Mouse (Mus musculus) left cerebral cortex, postnatal 10 days (tissue): ENCODE measurements at regions not wholly inside any gene's neighbourhood (a gene's known extent, or its start where the extent isn't known, plus 50 kb on each side); places are given as distances from the start of the nearest gene placed in this dataset.

Source experiments
- DNase-seq, 2 experiments: peaks; one replicate each; pipeline ENCODE4 v3.0.0; 2021 to 2022; ENCODE audit warnings: low spot score in 2 of 2, mixed read lengths in 1 of 2; ENCODE audit errors: extremely low spot score in 1 of 2
- intact Hi-C: fragments of 180-260 bp; cut with DNase I; formaldehyde crosslinking; loops from one replicate; pipeline ENCODE4 v1.15.1; 2025

DNA sequence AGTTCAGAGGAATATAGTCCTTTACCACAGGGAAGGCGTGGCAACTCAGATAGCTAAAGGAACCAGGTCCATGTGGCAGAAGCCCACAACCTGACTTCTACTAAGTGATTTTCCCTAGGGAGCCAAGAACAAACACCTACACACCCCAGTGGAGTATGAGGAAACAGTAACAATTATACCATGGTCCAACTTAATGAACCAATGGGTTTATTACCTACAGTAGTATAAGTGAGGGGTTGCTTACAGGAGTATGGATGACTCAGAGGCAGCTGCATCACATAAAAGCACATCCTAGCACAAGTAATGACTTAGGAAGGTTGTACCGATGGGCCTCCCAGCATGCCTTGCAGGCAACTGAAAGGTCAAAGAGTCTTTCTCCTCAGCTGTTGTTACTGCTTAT, 98.7 kb upstream of the Cul1 start:
- intact Hi-C loops = no loop called here
- DNase-seq = no peak

DNA sequence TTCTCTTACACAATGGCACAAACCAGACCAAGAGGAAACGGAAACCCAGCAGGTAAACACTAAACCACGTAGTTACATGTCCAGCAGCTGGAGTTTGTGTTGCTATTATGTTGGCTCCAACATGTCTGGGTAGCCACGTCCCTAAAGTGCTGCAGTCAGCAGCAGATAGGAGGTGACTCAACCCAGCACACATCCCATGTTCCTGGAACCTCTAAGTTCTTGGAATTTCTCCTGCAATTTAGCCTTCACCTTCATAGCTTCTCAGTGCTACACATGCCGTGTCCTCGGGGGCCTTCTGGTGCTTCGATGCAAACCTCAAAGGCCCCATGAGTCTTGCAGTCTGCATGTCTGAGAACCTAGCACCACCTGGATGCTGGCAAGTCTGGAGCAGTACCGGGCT, 97.7 kb upstream of the Cul1 start:
- no peak for DNase-seq
- intact Hi-C loops = no loop called here

DNA sequence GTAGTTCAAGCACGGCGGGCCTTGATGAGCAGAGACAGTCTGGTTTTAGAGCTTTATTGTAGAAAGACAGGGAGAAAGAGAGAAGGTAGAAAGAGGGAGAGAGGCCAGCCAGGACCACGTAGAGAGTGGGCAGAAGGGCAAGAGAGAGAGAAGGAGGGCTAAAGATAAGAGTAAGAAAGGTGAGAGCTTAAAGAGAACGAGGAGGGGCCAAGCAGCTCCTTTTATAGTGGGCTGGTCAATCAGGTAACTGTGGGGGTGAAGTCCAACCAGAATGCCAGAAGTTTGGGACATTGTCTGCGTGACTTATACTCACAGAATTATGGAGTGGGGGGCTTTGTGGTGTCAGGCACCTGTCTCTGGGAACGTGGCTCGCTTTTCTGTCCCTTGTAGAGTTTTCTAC, 96.7 kb upstream of the Cul1 start:
- no peak for DNase-seq
- intact Hi-C loops = no loop called here

DNA sequence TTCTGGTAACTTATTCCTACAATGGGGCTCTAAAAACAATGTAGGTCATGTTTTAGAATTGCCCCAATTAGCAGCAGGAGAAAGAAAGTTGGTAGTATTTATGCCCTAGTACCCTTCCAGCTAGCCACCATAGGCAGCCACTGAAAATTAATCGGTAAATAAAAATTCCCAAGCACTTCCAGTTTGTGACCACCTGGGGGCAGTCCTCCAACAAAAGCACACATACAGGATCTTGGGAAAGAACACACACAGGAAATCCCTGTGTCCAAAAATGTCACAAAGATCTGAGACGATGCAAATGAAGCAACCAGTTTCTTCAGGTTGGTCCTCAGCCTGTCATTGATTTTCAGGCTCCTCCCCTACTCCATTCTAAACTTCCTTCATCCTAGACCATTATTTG, 94.5 kb upstream of the Cul1 start:
- no peak for DNase-seq
- intact Hi-C loops = no loop called here

DNA sequence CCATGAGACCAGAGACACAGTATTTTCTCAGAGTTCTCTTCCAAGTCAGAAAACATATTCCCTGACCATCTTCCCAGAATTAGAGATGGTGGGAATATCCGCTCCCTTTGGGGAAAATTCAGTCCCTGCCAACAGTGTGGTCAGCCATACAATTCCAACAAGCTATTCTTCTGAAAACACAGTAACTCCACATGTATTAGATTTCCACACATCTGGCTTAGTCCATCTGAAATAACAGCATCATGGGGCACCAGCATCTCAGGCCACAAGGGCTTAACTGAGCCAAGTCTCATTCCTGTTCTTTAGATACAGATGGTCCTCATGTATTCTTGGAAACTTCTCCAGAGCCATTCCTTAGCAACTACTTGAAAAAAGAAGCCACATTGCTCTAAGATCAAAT, 89.2 kb upstream of the Cul1 start:
- intact Hi-C loops = no loop called here
- DNase-seq = no peak

DNA sequence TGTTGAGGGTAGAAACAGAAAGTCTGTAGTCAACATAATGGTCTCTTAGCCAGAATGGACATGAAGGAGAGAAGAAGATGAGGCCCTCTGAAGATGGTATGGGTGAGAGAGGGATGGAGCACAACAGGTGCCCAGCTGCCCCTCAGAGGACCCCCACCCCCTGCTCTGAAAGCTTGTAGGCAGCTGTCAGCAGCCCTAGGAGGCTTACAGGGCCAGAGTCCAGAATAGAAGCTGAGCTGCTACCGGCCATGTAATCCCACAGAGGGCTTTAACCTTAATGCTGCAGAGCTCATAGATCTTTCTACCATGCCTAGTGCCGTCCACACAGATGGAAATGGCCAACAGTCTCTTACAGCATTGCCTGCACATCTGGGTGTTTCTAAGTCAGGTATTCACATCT, 88.6 kb upstream of the Cul1 start:
- no peak for DNase-seq
- intact Hi-C loops = no loop called here

DNA sequence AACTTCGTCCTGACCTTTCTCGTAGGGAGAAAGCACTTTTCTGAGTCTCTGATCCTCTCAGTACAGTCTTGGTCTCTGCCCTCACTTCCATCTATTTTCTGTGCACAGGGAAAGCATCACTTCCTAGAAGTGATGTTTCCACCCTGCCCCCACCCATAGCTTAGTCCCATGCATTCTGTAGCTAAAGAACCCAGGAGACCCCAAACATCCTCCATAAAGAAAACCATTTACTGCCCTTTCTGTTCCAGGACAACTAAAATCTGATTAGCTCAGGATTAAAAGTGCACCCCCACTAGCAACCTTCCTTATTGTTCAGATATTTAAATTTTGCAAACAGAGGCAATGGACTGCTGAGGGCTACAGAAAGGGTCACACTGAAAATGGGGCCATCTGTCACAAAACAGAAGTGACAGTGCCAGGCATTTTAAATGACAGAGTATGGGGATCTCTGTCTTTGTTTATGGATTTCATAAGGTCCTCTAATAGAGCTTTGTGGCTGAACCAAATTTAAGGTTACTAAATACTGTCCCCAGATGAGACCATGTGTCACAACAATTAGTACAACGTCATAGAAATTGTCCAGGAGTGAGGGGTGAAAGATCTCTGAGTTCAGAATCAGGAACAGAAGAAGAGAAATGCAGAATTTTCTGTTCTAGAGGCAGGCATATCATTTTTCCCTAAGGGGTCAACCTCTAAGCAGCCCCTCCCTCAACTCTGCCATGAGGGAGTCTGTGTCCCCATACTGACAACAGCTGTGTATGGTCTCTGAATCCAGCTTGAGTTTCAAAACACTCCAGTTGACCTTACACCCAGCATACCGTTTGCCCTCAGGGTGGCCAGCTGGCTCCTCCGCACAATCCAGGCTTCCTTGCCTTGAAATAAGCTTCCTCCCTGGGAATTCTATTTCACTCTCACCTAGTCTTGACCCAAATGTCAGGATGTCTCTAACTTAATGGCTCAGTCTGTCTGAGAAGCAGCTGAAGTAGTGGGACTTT, 87.2 kb upstream of the Cul1 start:
- intact Hi-C loops = no loop called here
- DNase-seq = no peak

DNA sequence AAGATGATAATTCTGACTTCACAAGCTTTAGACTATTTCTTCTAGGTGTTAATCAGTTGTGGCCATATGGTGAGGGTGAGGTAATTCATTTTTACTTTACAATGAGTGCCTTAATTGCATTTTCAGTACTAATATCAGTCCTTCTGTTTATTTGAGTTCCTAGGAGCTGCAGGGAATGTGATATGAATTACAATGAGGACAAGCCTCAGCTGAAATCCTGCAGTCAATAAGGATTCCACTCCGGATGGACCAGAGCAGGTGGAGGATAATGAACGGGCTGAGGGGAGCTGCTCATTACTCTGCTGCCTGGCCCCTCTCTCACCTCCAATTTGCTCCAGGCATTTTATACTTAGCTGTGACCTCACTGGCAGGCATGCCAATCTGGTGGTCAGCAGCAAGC, 85.7 kb upstream of the Cul1 start:
- DNase-seq = no peak
- intact Hi-C loops = no loop called here

DNA sequence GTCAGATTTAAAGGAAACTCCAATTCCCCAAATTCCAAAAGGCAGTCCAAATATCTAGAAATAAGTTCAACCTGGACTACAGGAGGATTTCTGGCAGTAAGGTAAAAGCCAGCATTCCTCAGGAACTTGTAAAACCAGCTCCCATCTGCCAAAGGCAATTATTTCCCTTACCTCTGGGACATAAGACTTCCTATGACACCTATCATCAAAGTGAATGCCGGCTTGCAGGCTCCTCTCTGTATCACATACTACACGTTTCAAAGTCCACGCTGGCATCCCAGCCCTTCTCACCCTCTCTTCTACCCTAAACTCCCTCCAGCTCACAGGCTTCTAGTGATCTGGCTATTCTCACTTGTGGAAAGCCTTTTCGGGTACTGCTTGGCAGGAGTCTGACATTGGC, 77.5 kb upstream of the Cul1 start:
- intact Hi-C loops = no loop called here
- no peak for DNase-seq

DNA sequence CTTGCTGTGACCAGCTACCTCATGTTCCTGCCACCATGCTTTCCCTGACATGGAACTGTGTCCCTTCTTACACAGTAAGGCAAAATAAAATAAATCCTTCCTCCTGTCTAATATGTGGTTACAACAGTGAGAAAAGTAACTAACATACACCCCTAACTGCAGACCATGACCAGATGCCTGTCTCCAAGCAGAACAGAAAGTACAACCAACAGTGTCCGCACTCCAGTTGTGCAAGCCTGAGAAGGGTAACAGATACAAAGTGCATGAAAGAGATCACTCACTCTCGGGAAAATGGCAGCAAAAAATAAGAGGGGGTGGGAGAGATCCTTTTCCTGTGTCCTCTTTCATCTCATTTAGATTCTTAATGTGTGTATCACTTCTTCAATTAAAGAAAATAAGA, 71.7 kb upstream of the Cul1 start:
- intact Hi-C loops = loop anchor here (2.0 kb wide), 1 partner anchor 51 kb away; no protein-coding TSS in a partner anchor

DNA sequence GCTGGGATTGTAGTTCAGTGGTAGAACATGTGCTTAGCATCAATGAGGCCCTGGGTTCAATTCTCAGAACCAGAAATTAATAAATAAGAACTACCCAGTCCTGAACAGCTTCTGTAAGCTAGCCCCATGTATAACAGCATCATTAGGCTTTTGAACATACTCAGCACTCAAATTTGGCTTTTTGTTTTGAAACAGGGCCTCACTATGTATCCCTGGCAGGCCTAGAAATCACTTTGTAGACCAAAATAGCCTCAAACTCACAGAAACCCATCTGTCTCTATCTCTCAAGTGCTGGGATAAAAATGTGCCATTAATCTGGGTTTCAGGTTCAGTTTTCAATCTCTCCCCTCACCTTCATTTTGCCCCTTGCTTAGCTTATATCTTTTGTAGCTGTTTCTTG, 66.6 kb upstream of the Cul1 start:
- intact Hi-C loops = no loop called here

More for the DNA sequence above, 71.7 kb upstream of the Cul1 start:
- no peak for DNase-seq

DNA sequence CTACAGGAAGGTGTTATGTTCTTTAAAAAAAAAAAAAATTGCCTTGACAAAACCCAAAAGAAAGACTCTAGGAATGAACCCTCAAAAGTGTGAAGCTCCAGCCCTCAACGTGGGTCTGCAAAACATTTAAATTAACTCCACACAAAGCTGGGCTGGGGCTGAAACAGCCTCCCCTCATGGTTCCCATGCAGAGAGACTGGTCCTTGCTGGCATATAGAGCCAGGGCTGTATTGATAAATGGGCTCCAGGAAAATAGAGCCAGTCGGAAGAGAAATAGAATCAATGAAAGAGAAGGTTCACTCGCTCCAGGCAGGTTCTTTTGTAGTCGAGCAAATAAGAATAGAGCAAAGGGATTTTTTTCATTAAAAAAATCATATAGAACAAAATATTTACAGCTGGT, 63.3 kb upstream of the Cul1 start:
- no peak for DNase-seq
- intact Hi-C loops = no loop called here

More for the DNA sequence above, 66.6 kb upstream of the Cul1 start:
- peak in 1 of 2 experiments; percentile 20 for DNase-seq

DNA sequence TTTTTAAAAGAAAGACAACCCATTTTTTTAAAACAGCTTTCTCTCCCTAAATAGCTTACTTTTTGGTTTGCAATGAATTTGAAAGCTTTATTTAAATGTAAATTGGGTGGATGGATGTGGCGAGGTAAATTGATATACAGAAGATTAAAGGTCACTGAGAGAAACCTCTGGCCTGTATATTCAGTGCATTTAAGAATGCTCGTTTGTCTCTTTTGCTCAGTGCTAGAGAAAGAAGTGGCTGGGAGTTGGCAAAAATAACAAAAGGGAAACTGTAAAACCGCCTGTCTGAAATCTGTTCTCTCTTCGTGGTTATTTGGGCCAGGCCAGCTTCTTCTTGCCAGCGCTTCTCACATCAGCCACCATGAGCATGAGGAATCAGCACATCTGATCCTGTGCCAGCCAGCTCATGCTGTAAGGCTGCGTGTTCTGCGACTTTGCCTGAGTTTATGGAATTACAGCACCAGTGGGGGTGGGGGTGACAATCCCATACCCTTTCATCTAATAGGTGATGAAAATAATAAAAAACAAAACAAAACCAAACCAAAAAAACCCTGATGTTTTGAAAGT, 62.7 kb upstream of the Cul1 start:
- DNase-seq = peak; percentile 63 to 75
- intact Hi-C loops = no loop called here

DNA sequence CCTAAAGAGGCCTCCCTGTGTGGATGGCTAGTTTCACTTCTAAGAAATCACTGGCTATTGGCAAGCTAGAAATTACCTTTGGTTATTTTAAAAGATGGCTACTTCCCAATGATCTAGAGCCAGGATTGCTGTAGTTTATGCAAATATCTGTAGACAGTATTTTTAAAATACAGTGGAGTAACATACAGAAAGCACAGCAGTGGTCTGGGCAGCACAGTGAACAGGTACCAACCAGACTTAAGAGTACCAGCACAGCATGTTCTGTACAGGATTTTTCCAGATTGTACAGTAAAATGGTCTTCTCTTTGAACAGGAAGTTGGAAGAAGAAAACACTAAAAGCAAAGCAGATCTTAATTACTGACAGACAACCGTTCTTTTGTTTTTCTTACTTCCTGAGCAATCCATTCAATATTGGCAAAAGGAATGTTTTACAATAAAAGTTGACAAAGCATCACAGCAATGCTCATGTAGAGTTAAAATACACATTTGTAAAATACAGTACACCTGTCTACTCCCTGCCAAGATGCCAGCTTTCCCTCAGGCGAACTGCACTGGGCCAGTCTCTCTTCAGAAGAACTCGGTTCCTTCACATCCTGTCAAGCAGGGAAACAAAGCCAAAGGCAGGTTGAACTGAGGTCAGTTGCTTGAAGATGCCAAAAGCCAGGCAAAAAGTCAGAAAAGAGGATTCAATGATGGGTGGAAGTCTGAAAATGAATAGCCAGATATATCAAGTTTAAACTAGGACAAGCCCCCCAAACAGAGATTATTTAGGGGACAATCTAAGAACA, 62.0 kb upstream of the Cul1 start:
- intact Hi-C loops = no loop called here
- DNase-seq = no peak

DNA sequence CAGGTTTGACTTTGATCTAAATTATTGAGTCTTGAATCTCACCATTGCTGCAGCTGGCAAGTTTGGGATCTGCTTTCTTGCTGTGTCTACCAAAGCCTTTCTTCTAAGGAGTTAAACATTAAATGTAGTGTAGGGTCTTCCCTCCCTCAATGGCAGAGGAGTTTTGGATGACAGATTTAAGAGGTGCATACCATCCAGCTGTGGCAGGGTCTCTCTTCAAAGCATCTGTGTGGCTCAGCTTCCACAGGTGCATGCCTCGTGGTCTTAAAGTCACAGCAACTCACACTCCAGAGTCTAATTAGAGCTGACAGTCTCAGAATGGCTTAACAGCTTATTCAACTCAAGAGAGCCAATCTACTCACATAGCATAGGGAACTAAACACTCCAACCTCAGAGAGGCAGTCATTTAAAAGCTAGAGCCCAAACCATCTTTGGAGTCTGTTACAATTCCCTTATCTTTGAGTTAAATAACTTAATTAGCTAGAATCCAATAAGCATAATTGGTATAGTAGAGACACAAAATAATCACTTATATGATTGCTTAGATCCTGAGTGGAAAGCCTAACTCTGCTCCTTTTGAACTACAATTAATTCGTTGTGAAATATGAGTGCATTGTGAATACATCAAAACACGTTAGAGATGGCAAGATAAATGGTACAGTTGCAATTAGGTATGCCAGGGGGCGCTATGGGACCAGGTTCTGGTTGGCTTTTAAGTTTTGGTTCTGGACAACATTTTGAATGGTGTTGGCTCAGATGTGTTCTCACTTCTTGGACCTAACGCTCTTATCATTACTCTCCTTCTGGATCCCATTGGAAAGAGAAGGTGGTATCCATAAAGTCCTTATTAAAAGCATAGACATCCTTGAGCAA, 57.5 kb upstream of the Cul1 start:
- no peak for DNase-seq
- intact Hi-C loops = no loop called here
